Mouse (Mus musculus) heart, postnatal 0 days (tissue): ENCODE data around the gene Tubb3.
"Not testable (repeated sequence)": the region's sequence is repeated elsewhere in the genome, so short reads cannot be mapped to it uniquely, and the experiment has no call there.

ENCODE experiments used
- CTCF ChIP-seq: IDR thresholded peaks from 2 replicates; pipeline ENCODE4 v1.5.1; 2016; ENCODE audit warnings: antibody characterized with exemption, control low read depth, low read depth
- EP300 ChIP-seq: IDR thresholded peaks from 2 replicates; pipeline ENCODE4 v1.6.1; 2016; ENCODE audit warnings: antibody characterized with exemption, low read depth

- TF ChIP-seq EP300, CTCF: not testable (repeated sequence)
Measured at GRCm38 (mm10) chr8:123433241-123433974, 22.2 kb downstream of the Tubb3 start.
